24 mouse cellular contexts compared by ENCODE assay signal in genomic region chr19:58107632-58108031, GRCm38 (mm10).
DNase-seq lines count a peak whose midpoint lies in the region; ATAC-seq and TF ChIP-seq lines count a peak whose summit lies in the region.
"Had no signal": no experiment of that assay in that cellular context is flagged by ENCODE, and none has a peak within 500 bp of the region (broad histone marks: within the 10 kb centered on the region; RNA-seq: fewer than 3 reads in every experiment).

No protein-coding gene starts in this region.

- WGBS in embryonic facial prominence, embryonic 11.5 days: 50% methylated on average over 10 of the region's 10 CpGs
- WGBS in embryonic facial prominence, embryonic 10.5 days: 50% methylated on average over 10 of the region's 10 CpGs
- WGBS in midbrain, embryonic 13.5 days: 20% methylated on average over 10 of the region's 10 CpGs
- WGBS in midbrain, embryonic 16.5 days: 27% methylated on average over 10 of the region's 10 CpGs
- 7% methylated on average over 10 of the region's 10 CpGs for WGBS in forebrain, embryonic 15.5 days
- WGBS in lung, postnatal 0 days: 62% methylated on average over 10 of the region's 10 CpGs

- H3K36me3 ChIP-seq in embryonic facial prominence, embryonic 11.5 days (replicated peaks; ENCODE audit: control insufficient read depth, insufficient read depth, low read depth, low read length): no peaks in the 10 kb centered on the region
- no peaks in the 10 kb centered on the region for H3K36me3 ChIP-seq in embryonic facial prominence, embryonic 10.5 days (replicated peaks)
- H3K36me3 ChIP-seq in midbrain, embryonic 13.5 days: no peaks in the 10 kb centered on the region
- H3K36me3 ChIP-seq in midbrain, embryonic 16.5 days (ENCODE audit: control insufficient read depth, insufficient read depth, low read length): no peaks in the 10 kb centered on the region
- H3K36me3 ChIP-seq in forebrain, embryonic 15.5 days: no peaks in the 10 kb centered on the region
- no peaks in the 10 kb centered on the region for H3K36me3 ChIP-seq in lung, postnatal 0 days (ENCODE audit: insufficient read depth, low read length)
- H3K36me3 ChIP-seq: G1E; intestine, embryonic 15.5 days; kidney, embryonic 15.5 days; limb, embryonic 13.5 days; liver, embryonic 13.5 days; lung, embryonic 15.5 days had no signal

- peak; percentile 24 for DNase-seq in embryonic facial prominence, embryonic 11.5 days (ENCODE audit: low spot score)
- no peak for DNase-seq in embryonic facial prominence, embryonic 10.5 days (ENCODE audit: low spot score)
- no peak for DNase-seq in lung, postnatal 0 days (ENCODE audit: low spot score)
- DNase-seq in spleen, postnatal 36 days (ENCODE audit: low spot score in 2 of 2): no peak
- no peak for DNase-seq in yolk sac, embryonic 10.5 days (ENCODE audit: low spot score)
- DNase-seq: adrenal gland, postnatal 25 days; cerebellum, adult 2 months; cerebellum, postnatal 36 days; heart, postnatal 10 days; kidney, postnatal 4 days; liver, embryonic 13.5 days; right cerebral cortex, adult 18-20 months; thymus, postnatal 25 days had no signal

- no peak overlapping the region for H3K4me2 ChIP-seq in embryonic facial prominence, embryonic 11.5 days (ENCODE audit: low read depth, low read length)
- H3K4me2 ChIP-seq in midbrain, embryonic 13.5 days (replicated peaks): no peak overlapping the region
- H3K4me2 ChIP-seq in midbrain, embryonic 16.5 days (ENCODE audit: low read length): no peak overlapping the region
- H3K4me2 ChIP-seq in forebrain, embryonic 15.5 days (replicated peaks): no peak overlapping the region
- no peak overlapping the region for H3K4me2 ChIP-seq in lung, postnatal 0 days (replicated peaks; ENCODE audit: low read depth, low read length)
- H3K4me2 ChIP-seq: heart, embryonic 11.5 days; hindbrain, embryonic 14.5 days; intestine, embryonic 15.5 days; kidney, embryonic 15.5 days; limb, embryonic 13.5 days; liver, embryonic 13.5 days; lung, embryonic 15.5 days had no signal

- ATAC-seq in embryonic facial prominence, embryonic 11.5 days (replicated peaks; ENCODE audit: insufficient number of reproducible peaks, low FRiP score, low TSS enrichment, low read depth): no peak
- peak; percentile 46; the same call in 1 of the 2 replicates for ATAC-seq in midbrain, embryonic 13.5 days
- no peak for ATAC-seq in midbrain, embryonic 16.5 days
- peak; percentile 65; the same call in 1 of the 2 replicates for ATAC-seq in forebrain, embryonic 15.5 days (replicated peaks)
- ATAC-seq in lung, postnatal 0 days: no peak
- ATAC-seq: intestine, embryonic 15.5 days had no signal

- H3K4me1 ChIP-seq in embryonic facial prominence, embryonic 11.5 days (ENCODE audit: control insufficient read depth, insufficient read depth, low read length): peaks cover 2% of the 10 kb centered on the region; the same call in 1 of the 2 replicates
- peaks cover 29% of the 10 kb centered on the region for H3K4me1 ChIP-seq in embryonic facial prominence, embryonic 10.5 days
- peaks cover 26% of the 10 kb centered on the region for H3K4me1 ChIP-seq in midbrain, embryonic 13.5 days (replicated peaks)
- H3K4me1 ChIP-seq in midbrain, embryonic 16.5 days (ENCODE audit: control insufficient read depth, insufficient read depth, low read length): peaks cover 8% of the 10 kb centered on the region; the same call in 1 of the 2 replicates
- H3K4me1 ChIP-seq in forebrain, embryonic 15.5 days: peaks cover 15% of the 10 kb centered on the region
- no peaks in the 10 kb centered on the region for H3K4me1 ChIP-seq in lung, postnatal 0 days (ENCODE audit: insufficient read depth, low read depth, low read length)
- H3K4me1 ChIP-seq: intestine, embryonic 15.5 days; liver, embryonic 13.5 days; lung, embryonic 15.5 days had no signal

- TF ChIP-seq CTCF in lung, postnatal 0 days (IDR thresholded peaks at IDR 0.05): no peak

- no peak overlapping the region for H3K27ac ChIP-seq in embryonic facial prominence, embryonic 11.5 days (replicated peaks; ENCODE audit: low read depth, low read length)
- H3K27ac ChIP-seq in embryonic facial prominence, embryonic 10.5 days (replicated peaks): no peak overlapping the region
- H3K27ac ChIP-seq in midbrain, embryonic 13.5 days: peak overlapping the region; percentile 25; the same call in 1 of the 2 replicates
- H3K27ac ChIP-seq in midbrain, embryonic 16.5 days (ENCODE audit: low read length): no peak overlapping the region
- H3K27ac ChIP-seq in forebrain, embryonic 15.5 days (replicated peaks): no peak overlapping the region
- no peak overlapping the region for H3K27ac ChIP-seq in lung, postnatal 0 days (ENCODE audit: low read length)
- H3K27ac ChIP-seq: hindbrain, embryonic 14.5 days; intestine, embryonic 15.5 days; kidney, embryonic 15.5 days; limb, embryonic 13.5 days; liver, embryonic 13.5 days; lung, embryonic 15.5 days; macrophage had no signal

- no peak overlapping the region for H3K9ac ChIP-seq in embryonic facial prominence, embryonic 11.5 days (replicated peaks; ENCODE audit: low read length)
- H3K9ac ChIP-seq in midbrain, embryonic 13.5 days (replicated peaks): no peak overlapping the region
- no peak overlapping the region for H3K9ac ChIP-seq in midbrain, embryonic 16.5 days (ENCODE audit: low read depth, low read length)
- no peak overlapping the region for H3K9ac ChIP-seq in forebrain, embryonic 15.5 days (replicated peaks)
- no peak overlapping the region for H3K9ac ChIP-seq in lung, postnatal 0 days (replicated peaks; ENCODE audit: low read depth)
- H3K9ac ChIP-seq: hindbrain, embryonic 14.5 days; intestine, embryonic 15.5 days; kidney, embryonic 15.5 days; limb, embryonic 13.5 days; liver, embryonic 13.5 days; lung, embryonic 15.5 days had no signal

- H3K4me3 ChIP-seq in embryonic facial prominence, embryonic 11.5 days (ENCODE audit: low read depth, low read length): no peak overlapping the region
- H3K4me3 ChIP-seq in embryonic facial prominence, embryonic 10.5 days: no peak overlapping the region
- H3K4me3 ChIP-seq in midbrain, embryonic 13.5 days (replicated peaks): no peak overlapping the region
- H3K4me3 ChIP-seq in midbrain, embryonic 16.5 days (ENCODE audit: low read depth, low read length): no peak overlapping the region
- no peak overlapping the region for H3K4me3 ChIP-seq in forebrain, embryonic 15.5 days
- no peak overlapping the region for H3K4me3 ChIP-seq in lung, postnatal 0 days (ENCODE audit: low read depth, low read length)
- H3K4me3 ChIP-seq: intestine, embryonic 15.5 days; kidney, embryonic 15.5 days; limb, embryonic 13.5 days; liver, embryonic 13.5 days; lung, embryonic 15.5 days had no signal

- H3K27me3 ChIP-seq in embryonic facial prominence, embryonic 11.5 days (ENCODE audit: control insufficient read depth, insufficient read depth, low read length): no peaks in the 10 kb centered on the region
- peaks cover 64% of the 10 kb centered on the region for H3K27me3 ChIP-seq in embryonic facial prominence, embryonic 10.5 days (replicated peaks; ENCODE audit: low read depth, poor library complexity, severe bottlenecking)
- 0 out of 2 replicates have a peak, but pooled peaks cover 19% of the 10 kb centered on the region for H3K27me3 ChIP-seq in midbrain, embryonic 13.5 days
- H3K27me3 ChIP-seq in midbrain, embryonic 16.5 days (ENCODE audit: control insufficient read depth, insufficient read depth, low read depth, low read length): no peaks in the 10 kb centered on the region
- 0 out of 2 replicates have a peak, but pooled peaks cover 8% of the 10 kb centered on the region for H3K27me3 ChIP-seq in forebrain, embryonic 15.5 days
- H3K27me3 ChIP-seq in lung, postnatal 0 days (replicated peaks; ENCODE audit: insufficient read depth, low read length): no peaks in the 10 kb centered on the region
- H3K27me3 ChIP-seq: intestine, embryonic 15.5 days; kidney, embryonic 15.5 days; limb, embryonic 13.5 days; liver, embryonic 13.5 days; lung, embryonic 15.5 days had no signal

- no peaks in the 10 kb centered on the region for H3K9me3 ChIP-seq in embryonic facial prominence, embryonic 11.5 days (replicated peaks; ENCODE audit: control insufficient read depth, low read length)
- no peaks in the 10 kb centered on the region for H3K9me3 ChIP-seq in embryonic facial prominence, embryonic 10.5 days
- no peaks in the 10 kb centered on the region for H3K9me3 ChIP-seq in midbrain, embryonic 13.5 days
- H3K9me3 ChIP-seq in midbrain, embryonic 16.5 days (replicated peaks; ENCODE audit: control insufficient read depth, low read length, poor library complexity, severe bottlenecking): no peaks in the 10 kb centered on the region
- no peaks in the 10 kb centered on the region for H3K9me3 ChIP-seq in forebrain, embryonic 15.5 days
- no peaks in the 10 kb centered on the region for H3K9me3 ChIP-seq in lung, postnatal 0 days (ENCODE audit: low read length)
- H3K9me3 ChIP-seq: intestine, embryonic 15.5 days; kidney, embryonic 15.5 days; limb, embryonic 13.5 days; liver, embryonic 13.5 days; lung, embryonic 15.5 days had no signal

- TF ChIP-seq EP300 in lung, postnatal 0 days (IDR thresholded peaks at IDR 0.05): no peak

Comparison
In these comparisons a context has a peak if more than half of its experiments do, and no peak if none do; other contexts are left out.
1. ATAC-seq: peak in midbrain, embryonic 13.5 days (single experiment) and forebrain, embryonic 15.5 days (single experiment); none in embryonic facial prominence, embryonic 11.5 days (single experiment), midbrain, embryonic 16.5 days (single experiment) and lung, postnatal 0 days (single experiment).